Mouse (Mus musculus) CH12.LX (cell line): ENCODE data around the gene Ctdspl. TPM values are rescaled to one million over a fixed set of nuclear protein-coding genes. Genes with fewer than 3 reads are reported as not detected.

ENCODE experiments used
- DNase-seq: peaks from one replicate; pipeline ENCODE4 v3.0.0-alpha.2; 2013; ENCODE audit errors: extremely low read depth
- H3K27ac ChIP-seq: 2 replicates; pipeline ENCODE4 v1.5.1; 2012; ENCODE audit warnings: low read depth, mild to moderate bottlenecking, control low read depth, moderate library complexity; ENCODE audit not compliant: insufficient read depth
- H3K27me3 ChIP-seq: replicated peaks from 2 replicates; pipeline ENCODE3; 2012; ENCODE audit warnings: inconsistent platforms
- H3K36me3 ChIP-seq, 2 experiments: replicated peaks in 1 of 2; 2 replicates each; pipeline versions ENCODE3 to v1.6.1; 2012; ENCODE audit warnings: inconsistent platforms in 1 of 2, low read length in 1 of 2, mild to moderate bottlenecking in 1 of 2, mixed read lengths in 1 of 2, moderate library complexity in 1 of 2; ENCODE audit not compliant: control insufficient read depth in 1 of 2, insufficient read depth in 1 of 2
- H3K4me1 ChIP-seq, 2 experiments: 2 replicates each; pipeline ENCODE4 v1.6.1; 2012; ENCODE audit warnings: inconsistent platforms in 1 of 2, moderate library complexity in 1 of 2; ENCODE audit not compliant: insufficient read depth in 2 of 2, control insufficient read depth in 1 of 2
- H3K4me2 ChIP-seq: 2 replicates; pipeline ENCODE4 v1.6.1; 2012; ENCODE audit warnings: low read depth, mild to moderate bottlenecking, control low read depth; ENCODE audit not compliant: poor library complexity, insufficient read depth, severe bottlenecking
- H3K4me3 ChIP-seq, 3 experiments: fragments of 150-350 bp in 1 of 3; sonication (generic) in 1 of 3; replicated peaks in 1 of 3; 2 replicates each; pipeline versions ENCODE3 to v1.5.1; 2011 to 2012; ENCODE audit warnings: low read depth in 2 of 3, low read length in 2 of 3, mild to moderate bottlenecking in 2 of 3, moderate library complexity in 2 of 3, control low read depth in 1 of 3, improper control_type of control experiment in 1 of 3, inconsistent platforms in 1 of 3, mixed read lengths in 1 of 3; ENCODE audit not compliant: poor library complexity in 1 of 3
- H3K79me2 ChIP-seq: replicated peaks from 2 replicates; pipeline ENCODE4 v1.6.1; 2012; ENCODE audit warnings: mild to moderate bottlenecking, moderate library complexity; ENCODE audit not compliant: control insufficient read depth, poor library complexity, insufficient read depth, severe bottlenecking; ENCODE audit errors: extremely low read depth
- H3K9ac ChIP-seq: 2 replicates; pipeline ENCODE4 v1.6.1; 2012; ENCODE audit warnings: low read depth, mild to moderate bottlenecking, control low read depth, moderate library complexity; ENCODE audit not compliant: insufficient read depth
- H3K9me3 ChIP-seq: replicated peaks from 2 replicates; pipeline ENCODE3; 2012; ENCODE audit warnings: low read length, inconsistent platforms, mixed read lengths
- CHD1 ChIP-seq: IDR thresholded peaks from 2 replicates; pipeline ENCODE4 v1.6.1; 2012; ENCODE audit warnings: low read depth, low read length, improper control_type of control experiment, inconsistent platforms
- CHD2 ChIP-seq: IDR thresholded peaks from 2 replicates; pipeline ENCODE4 v1.6.1; 2011; ENCODE audit warnings: low read length, improper control_type of control experiment
- CTCF ChIP-seq, 2 experiments: IDR thresholded peaks in 1 of 2; conservative IDR thresholded peaks in 1 of 2; 2 replicates each; pipeline ENCODE4 v1.5.1; 2011 to 2012; ENCODE audit warnings: low read depth in 2 of 2, low read length in 2 of 2, improper control_type of control experiment in 1 of 2, inconsistent platforms in 1 of 2, mild to moderate bottlenecking in 1 of 2, moderate library complexity in 1 of 2
- E2F4 ChIP-seq: IDR thresholded peaks from 2 replicates; pipeline ENCODE4 v1.6.1; 2011; ENCODE audit warnings: low read depth, low read length, improper control_type of control experiment; ENCODE audit not compliant: insufficient replicate concordance
- ELF1 ChIP-seq: IDR thresholded peaks from 2 replicates; pipeline ENCODE4 v1.6.1; 2014; ENCODE audit warnings: low read depth, mild to moderate bottlenecking, inconsistent platforms, low read length, improper control_type of control experiment
- EP300 ChIP-seq: IDR thresholded peaks from 2 replicates; pipeline ENCODE4 v1.6.1; 2011; ENCODE audit warnings: low read length, improper control_type of control experiment
- ETS1 ChIP-seq: conservative IDR thresholded peaks from 2 replicates; pipeline ENCODE4 v1.6.1; 2012; ENCODE audit warnings: low read depth, mild to moderate bottlenecking, inconsistent platforms, low read length, improper control_type of control experiment, moderate library complexity
- GABPA ChIP-seq: IDR thresholded peaks from 2 replicates; pipeline ENCODE4 v1.6.1; 2012; ENCODE audit warnings: low read depth, low read length, improper control_type of control experiment, inconsistent platforms; ENCODE audit not compliant: insufficient replicate concordance
- HCFC1 ChIP-seq: IDR thresholded peaks from 2 replicates; pipeline ENCODE4 v1.6.1; 2012; ENCODE audit warnings: low read depth, mild to moderate bottlenecking, inconsistent platforms, low read length, improper control_type of control experiment
- JUN ChIP-seq: IDR thresholded peaks from 2 replicates; pipeline ENCODE4 v1.6.1; 2011; ENCODE audit warnings: low read depth, mild to moderate bottlenecking, low read length, improper control_type of control experiment, moderate library complexity; ENCODE audit not compliant: insufficient read depth
- MAFK ChIP-seq: IDR thresholded peaks from 2 replicates; pipeline ENCODE4 v1.6.1; 2011; ENCODE audit warnings: low read length, improper control_type of control experiment; ENCODE audit not compliant: insufficient replicate concordance
- MAX ChIP-seq: IDR thresholded peaks from 2 replicates; pipeline ENCODE4 v1.6.1; 2011; ENCODE audit warnings: low read length, improper control_type of control experiment
- MAZ ChIP-seq: IDR thresholded peaks from 2 replicates; pipeline ENCODE4 v1.6.1; 2012; ENCODE audit warnings: low read depth, mild to moderate bottlenecking, inconsistent platforms, low read length, improper control_type of control experiment, moderate library complexity
- MEF2A ChIP-seq: IDR thresholded peaks from 2 replicates; pipeline ENCODE4 v1.6.1; 2014; ENCODE audit warnings: low read depth, mild to moderate bottlenecking, inconsistent platforms, low read length, improper control_type of control experiment, borderline replicate concordance
- MXI1 ChIP-seq: IDR thresholded peaks from 2 replicates; pipeline ENCODE4 v1.6.1; 2011; ENCODE audit warnings: mild to moderate bottlenecking, low read depth, low read length, improper control_type of control experiment
- MYC ChIP-seq: IDR thresholded peaks from 2 replicates; pipeline ENCODE4 v1.6.1; 2011; ENCODE audit warnings: low read depth, mild to moderate bottlenecking, improper control_type of control experiment, low read length
- NELFE ChIP-seq: IDR thresholded peaks from 2 replicates; pipeline ENCODE4 v1.6.1; 2011; ENCODE audit warnings: low read depth, low read length, improper control_type of control experiment
- PAX5 ChIP-seq: IDR thresholded peaks from 2 replicates; pipeline ENCODE4 v1.6.1; 2012; ENCODE audit warnings: low read length, inconsistent platforms, mixed read lengths
- POLR2A ChIP-seq: IDR thresholded peaks from 2 replicates; pipeline ENCODE4 v1.6.1; 2011; ENCODE audit warnings: low read depth, mild to moderate bottlenecking, improper control_type of control experiment, low read length
- RAD21 ChIP-seq: IDR thresholded peaks from 2 replicates; pipeline ENCODE4 v1.6.1; 2011; ENCODE audit warnings: low read depth, mild to moderate bottlenecking, low read length, improper control_type of control experiment, moderate library complexity
- RCOR1 ChIP-seq: conservative IDR thresholded peaks from 2 replicates; pipeline ENCODE4 v1.6.1; 2012; ENCODE audit warnings: low read depth, mild to moderate bottlenecking, inconsistent platforms, low read length, improper control_type of control experiment
- SIN3A ChIP-seq: IDR thresholded peaks from 2 replicates; pipeline ENCODE4 v1.6.1; 2012; ENCODE audit warnings: low read length, improper control_type of control experiment, inconsistent platforms
- SMC3 ChIP-seq: IDR thresholded peaks from 2 replicates; pipeline ENCODE4 v1.6.1; 2011; ENCODE audit warnings: low read depth, low read length, improper control_type of control experiment
- USF1 ChIP-seq: IDR thresholded peaks from 2 replicates; pipeline ENCODE4 v1.6.1; 2014; ENCODE audit warnings: low read depth, mild to moderate bottlenecking, inconsistent platforms, low read length, improper control_type of control experiment
- USF2 ChIP-seq: conservative IDR thresholded peaks from 2 replicates; pipeline ENCODE4 v1.6.1; 2011; ENCODE audit warnings: low read depth, low read length, improper control_type of control experiment
- ZC3H11A ChIP-seq: IDR thresholded peaks from 2 replicates; pipeline ENCODE4 v1.6.1; 2012; ENCODE audit warnings: low read depth, mild to moderate bottlenecking, inconsistent platforms, low read length, improper control_type of control experiment
- ZKSCAN1 ChIP-seq: IDR thresholded peaks from 2 replicates; pipeline ENCODE4 v1.6.1; 2012; ENCODE audit warnings: low read depth, inconsistent platforms, low read length, improper control_type of control experiment, borderline replicate concordance
- ZMIZ1 ChIP-seq: IDR thresholded peaks from 2 replicates; pipeline ENCODE4 v1.6.1; 2012; ENCODE audit warnings: low read depth, mild to moderate bottlenecking, inconsistent platforms, low read length, improper control_type of control experiment
- ZNF384 ChIP-seq: IDR thresholded peaks from 2 replicates; pipeline ENCODE4 v1.6.1; 2012; ENCODE audit warnings: low read depth, low read length, improper control_type of control experiment, inconsistent platforms
- dilution Hi-C: fragments of 300-500 bp; cut with MboI; formaldehyde crosslinking; loops from 2 replicates; pipeline ENCODE4 v1.14.3; 2020; ENCODE audit warnings: low sequenced_read_pairs; ENCODE audit not compliant: extremely low pct_unique_long_range_greater_than_20kb, extremely low pct_ligation_motif_present
- in situ Hi-C: fragments of 300-500 bp; cut with MboI; formaldehyde crosslinking; loops from 3 replicates; pipeline ENCODE4 v1.14.3; 2019; ENCODE audit warnings: low sequenced_read_pairs, low pct_ligation_motif_present, low pct_unique_long_range_greater_than_20kb, mixed read lengths
- polyA plus RNA-seq: library from polyadenylated mRNA; unstranded; fragments of >175 nt; gene quantifications from 2 replicates; pipeline ENCODE4 v1.2.1, GENCODE M21; 2012; ENCODE audit warnings: low read depth; ENCODE audit not compliant: insufficient read length
- total RNA-seq, 2 experiments: library from RNA; depleted of rRNA; stranded (reverse); fragments of 300-350 nt in 1 of 2; fragments of >200 nt in 1 of 2; gene quantifications; 2 replicates each; pipeline ENCODE4 v1.2.3; 2012 to 2014

Ctdspl gene
- total and polyA plus RNA-seq, 3 experiments = not detected

- no peak for DNase-seq
- no peaks in the 10 kb centered on the region for H3K9me3 ChIP-seq
- peaks cover 59% of the 10 kb centered on the region for H3K27me3 ChIP-seq
- H3K4me1 ChIP-seq = no peaks in the 10 kb centered on the region
- no peak overlapping the region for H3K4me3 ChIP-seq
- in situ Hi-C loops = no loop called here
- H3K9ac ChIP-seq = no peak overlapping the region
- TF ChIP-seq E2F4 (no peak), EP300 (no peak), RAD21 (no peak), ZNF384 (no peak), ELF1 (no peak), CHD2 (no peak), SIN3A (no peak), HCFC1 (no peak), MEF2A (no peak), PAX5 (no peak), RCOR1 (no peak), ETS1 (no peak), CTCF (conservative IDR thresholded peaks at IDR 0.05 in 1 of 2, IDR thresholded peaks at IDR 0.05 in 1 of 2; ENCODE audit: low read depth in 2 of 2, low read length in 2 of 2) (no peak), MXI1 (no peak)
- no peak overlapping the region for H3K4me2 ChIP-seq
- no peaks in the 10 kb centered on the region for H3K36me3 ChIP-seq
- no peak overlapping the region for H3K27ac ChIP-seq
- dilution Hi-C loops = no loop called here
- H3K79me2 ChIP-seq = no peaks in the 10 kb centered on the region
Measured at GRCm38 (mm10) chr9:118995539-118995938, 69.3 kb downstream of the Ctdspl start.

GRCm38 (mm10) chr9:118997241-118997640 lies 71.0 kb downstream of the Ctdspl start:
- in situ Hi-C loops = no loop called here
- H3K79me2 ChIP-seq = no peaks in the 10 kb centered on the region
- no peak for DNase-seq
- no peak overlapping the region for H3K4me2 ChIP-seq
- no peak overlapping the region for H3K9ac ChIP-seq
- dilution Hi-C loops = no loop called here
- H3K36me3 ChIP-seq = no peaks in the 10 kb centered on the region
- H3K27me3 ChIP-seq = peaks cover 50% of the 10 kb centered on the region
- TF ChIP-seq SMC3 (no peak), ZNF384 (no peak), USF1 (no peak), JUN (no peak), NELFE (no peak), CHD1 (no peak), POLR2A (no peak), ZMIZ1 (no peak), ZKSCAN1 (no peak), MAZ (no peak), USF2 (no peak), MYC (no peak), RAD21 (no peak), GABPA (no peak), MAFK (no peak), MAX (no peak), ZC3H11A (no peak), MEF2A (no peak), MXI1 (no peak)
- H3K27ac ChIP-seq = no peak overlapping the region
- no peaks in the 10 kb centered on the region for H3K4me1 ChIP-seq
- no peak overlapping the region for H3K4me3 ChIP-seq
- no peaks in the 10 kb centered on the region for H3K9me3 ChIP-seq
